Mouse (Mus musculus): Measurements from ENCODE around the gene Gm5941.

GRCm38 (mm10) chrX:92464773-92465172, 25.0 kb upstream of the Gm5941 start:
- no peak for TF ChIP-seq USF1 (IDR thresholded peaks at IDR 0.05; ENCODE audit: low read depth)
- TF ChIP-seq CTCF (IDR thresholded peaks at IDR 0.05; ENCODE audit: control insufficient read depth, insufficient read depth, insufficient read length), result no peak
- TF ChIP-seq CEBPB (IDR thresholded peaks at IDR 0.05; ENCODE audit: low read depth), result no peak
- no peak for TF ChIP-seq MYOD1 (IDR thresholded peaks at IDR 0.05; ENCODE audit: control insufficient read depth, insufficient read length, low read depth)
- TF ChIP-seq MAX (IDR thresholded peaks at IDR 0.05), result no peak

All from C2C12 (cell line).